ENCODE assay signal across 25 mouse cellular contexts in the genomic region with DNA sequence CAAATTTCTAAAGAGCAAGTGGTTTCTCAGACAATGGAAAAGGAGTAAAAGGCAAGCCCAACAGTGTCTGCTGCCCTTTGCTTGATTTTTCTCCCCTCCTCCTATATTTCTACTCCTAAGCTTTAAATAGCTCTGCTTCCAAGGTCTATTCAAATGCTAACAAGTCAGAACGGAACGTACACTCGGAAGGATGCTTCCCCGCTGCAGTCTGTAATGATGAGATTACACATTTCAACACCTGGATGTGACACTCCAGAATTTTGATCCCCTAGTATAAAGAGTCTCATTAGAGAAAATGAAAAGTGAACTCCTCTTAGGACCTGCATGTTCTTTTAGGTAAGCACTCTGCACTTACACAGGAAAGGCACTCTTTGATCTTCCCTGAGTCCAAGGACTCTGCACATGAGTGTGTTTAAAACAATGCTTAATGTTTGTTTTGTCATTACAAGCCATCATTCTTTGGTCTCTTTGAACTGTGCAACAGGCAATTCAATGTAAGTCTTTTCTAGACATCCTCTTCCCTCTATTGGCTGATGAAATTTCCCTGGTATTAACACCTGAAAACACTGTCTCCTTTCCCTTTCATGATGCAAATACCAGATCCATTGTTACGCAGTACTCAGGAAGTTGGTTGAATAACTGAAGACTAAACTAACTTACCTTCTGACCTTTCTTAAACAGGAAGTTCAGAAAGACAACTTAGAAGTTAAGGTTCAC.
DNase-seq lines count a peak whose midpoint lies in the region; ATAC-seq and TF ChIP-seq lines count a peak whose summit lies in the region.
"Had no signal": no experiment of that assay in that cellular context is flagged by ENCODE, and none has a peak within 500 bp of the region (broad histone marks: within the 10 kb centered on the region; RNA-seq: fewer than 3 reads in every experiment).

No protein-coding gene starts in this region.

- H3K27ac ChIP-seq in heart, embryonic 12.5 days (ENCODE audit: poor library complexity, severe bottlenecking): peak overlapping the region; percentile 39
- peak overlapping the region; percentile 54; the same call in 1 of the 2 replicates for H3K27ac ChIP-seq in lung, embryonic 14.5 days (ENCODE audit: low read depth)
- H3K27ac ChIP-seq: forebrain, embryonic 12.5 days; hindbrain, embryonic 12.5 days; kidney, embryonic 15.5 days; limb, embryonic 13.5 days; liver, embryonic 12.5 days; midbrain, embryonic 15.5 days; neural tube, embryonic 13.5 days had no signal

- H3K4me1 ChIP-seq in heart, embryonic 12.5 days (replicated peaks): peaks cover 19% of the 10 kb centered on the region
- H3K4me1 ChIP-seq in lung, embryonic 14.5 days (ENCODE audit: insufficient read depth): peaks cover 21% of the 10 kb centered on the region
- H3K4me1 ChIP-seq: hindbrain, embryonic 12.5 days; limb, embryonic 13.5 days; liver, embryonic 12.5 days; midbrain, embryonic 15.5 days; neural tube, embryonic 13.5 days had no signal

- H3K4me2 ChIP-seq in heart, embryonic 12.5 days: peak overlapping the region; percentile 13; the same call in 1 of the 2 replicates
- no peak overlapping the region for H3K4me2 ChIP-seq in lung, embryonic 14.5 days
- H3K4me2 ChIP-seq: forebrain, embryonic 12.5 days; hindbrain, embryonic 12.5 days; kidney, embryonic 15.5 days; limb, embryonic 13.5 days; liver, embryonic 12.5 days; midbrain, embryonic 15.5 days; neural tube, embryonic 13.5 days had no signal

- no peaks in the 10 kb centered on the region for H3K36me3 ChIP-seq in heart, embryonic 12.5 days
- H3K36me3 ChIP-seq in lung, embryonic 14.5 days (ENCODE audit: insufficient read depth): no peaks in the 10 kb centered on the region
- H3K36me3 ChIP-seq: forebrain, embryonic 12.5 days; hindbrain, embryonic 12.5 days; kidney, embryonic 15.5 days; limb, embryonic 13.5 days; liver, embryonic 12.5 days; midbrain, embryonic 15.5 days; neural tube, embryonic 13.5 days had no signal

- no peaks in the 10 kb centered on the region; the same call in 1 of the 2 replicates for H3K27me3 ChIP-seq in heart, embryonic 12.5 days (replicated peaks)
- no peaks in the 10 kb centered on the region for H3K27me3 ChIP-seq in lung, embryonic 14.5 days (ENCODE audit: insufficient read depth, low read length)
- H3K27me3 ChIP-seq: CH12.LX; forebrain, embryonic 12.5 days; hindbrain, embryonic 12.5 days; kidney, embryonic 15.5 days; limb, embryonic 13.5 days; liver, embryonic 12.5 days; midbrain, embryonic 15.5 days; neural tube, embryonic 13.5 days had no signal

- H3K9ac ChIP-seq in heart, embryonic 12.5 days: no peak overlapping the region
- H3K9ac ChIP-seq in lung, embryonic 14.5 days: no peak overlapping the region
- H3K9ac ChIP-seq: forebrain, embryonic 12.5 days; hindbrain, embryonic 12.5 days; kidney, embryonic 15.5 days; limb, embryonic 13.5 days; liver, embryonic 12.5 days; midbrain, embryonic 15.5 days; neural tube, embryonic 13.5 days had no signal

- no peak for ATAC-seq in heart, embryonic 12.5 days (ENCODE audit: insufficient number of reproducible peaks, low FRiP score)
- ATAC-seq in lung, embryonic 14.5 days (ENCODE audit: insufficient read depth): peak; percentile 39; the same call in 1 of the 2 replicates
- ATAC-seq: intestine, postnatal 0 days; liver, embryonic 12.5 days; midbrain, embryonic 15.5 days had no signal

- H3K9me3 ChIP-seq in heart, embryonic 12.5 days (replicated peaks): 0 out of 2 replicates have a peak, but pooled peaks cover 7% of the 10 kb centered on the region
- no peaks in the 10 kb centered on the region for H3K9me3 ChIP-seq in lung, embryonic 14.5 days (ENCODE audit: low read depth, low read length)
- H3K9me3 ChIP-seq: forebrain, embryonic 12.5 days; hindbrain, embryonic 12.5 days; kidney, embryonic 15.5 days; limb, embryonic 13.5 days; liver, embryonic 12.5 days; midbrain, embryonic 15.5 days; neural tube, embryonic 13.5 days had no signal

- no peak overlapping the region for H3K4me3 ChIP-seq in heart, embryonic 12.5 days
- no peak overlapping the region for H3K4me3 ChIP-seq in lung, embryonic 14.5 days (ENCODE audit: low read depth, low read length)
- H3K4me3 ChIP-seq: erythroblast, embryonic 14.5 days; forebrain, embryonic 12.5 days; hindbrain, embryonic 12.5 days; kidney, embryonic 15.5 days; limb, embryonic 13.5 days; liver, embryonic 12.5 days; midbrain, embryonic 15.5 days; neural tube, embryonic 13.5 days had no signal

- no peak for DNase-seq in heart, adult 9 months (ENCODE audit: low spot score in 2 of 2)
- no peak for DNase-seq in lung, embryonic 14.5 days
- no peak for DNase-seq in lung, postnatal 10 days
- DNase-seq in ES-CJ7 (ENCODE audit: low read depth, low spot score) (peak; percentile 96), WW6 (ENCODE audit: low read depth, low spot score) (peak; percentile 50)
- no peak for DNase-seq in kidney, adult 8-10 months
- DNase-seq in gastrocnemius, postnatal 4 days (ENCODE audit: low spot score in 2 of 2): no peak
- DNase-seq: adrenal gland, postnatal 36 days; B cell, adult 2 months; cerebellum, adult 11 months; cerebellum, adult 9-11 months; kidney, postnatal 36 days; lung, postnatal 14 days; thymus, postnatal 14 days had no signal

- 23% methylated on average over 5 of the region's 5 CpGs for WGBS in heart, embryonic 12.5 days
- WGBS in lung, embryonic 14.5 days: 33% methylated on average over 5 of the region's 5 CpGs

- no peak for TF ChIP-seq CTCF in lung, embryonic 14.5 days (IDR thresholded peaks at IDR 0.05; ENCODE audit: low read depth)

Comparison
In these comparisons a context has a peak if more than half of its experiments do, and no peak if none do; other contexts are left out.
1. DNase-seq: peak in ES-CJ7 (single experiment) and WW6 (single experiment); none in heart, adult 9 months (0 of 2), lung, embryonic 14.5 days (single experiment), lung, postnatal 10 days (single experiment), kidney, adult 8-10 months (0 of 2) and gastrocnemius, postnatal 4 days (0 of 2).